Mouse (Mus musculus): ENCODE measurements around the gene Slc47a2. TPM values are rescaled to one million over a fixed set of nuclear protein-coding genes. Genes with fewer than 3 reads are reported as not detected.
A peak's percentile ranks its signal among the peaks of the same experiment; 100 is the strongest.

The Slc47a2 gene
- total RNA-seq, 2 experiments from 2014 or later = 0.43 to 0.51 TPM

- intact Hi-C loops (cut with DNase I) = no loop called here
- DNase-seq (ENCODE audit: extremely low spot score in 1 of 2, low spot score in 2 of 2) = no peak
Measured at GRCm38 (mm10) chr11:61297326-61297725, 45.3 kb downstream of the Slc47a2 start.

DNA sequence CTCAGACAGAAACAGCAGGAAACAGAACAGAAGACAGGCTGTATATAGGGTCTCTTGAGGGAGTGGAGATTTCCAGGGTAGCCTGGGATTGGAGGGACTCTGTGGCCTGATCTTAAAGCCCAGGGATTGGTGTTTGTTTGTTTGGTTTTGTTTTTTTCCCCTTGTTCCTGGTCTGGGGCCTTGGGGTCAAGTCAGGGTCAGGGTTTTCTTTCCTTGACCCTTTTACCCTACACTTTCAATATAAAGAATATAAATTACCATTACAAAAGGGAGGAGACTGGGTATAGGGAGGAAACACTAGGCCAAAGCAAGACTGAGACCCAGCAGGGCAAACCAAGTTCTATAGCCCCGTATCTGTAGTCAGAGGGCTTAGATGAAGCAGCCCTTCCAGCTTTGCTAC, 46.1 kb downstream of the Slc47a2 start:
- no peak for DNase-seq (ENCODE audit: extremely low spot score in 1 of 2, low spot score in 2 of 2)
- intact Hi-C loops (cut with DNase I) = no loop called here

- intact Hi-C loops (cut with DNase I) = no loop called here
- no peak for DNase-seq (ENCODE audit: extremely low spot score in 1 of 2, low spot score in 2 of 2)
Measured at GRCm38 (mm10) chr11:61295556-61295955, 47.1 kb downstream of the Slc47a2 start.

- intact Hi-C loops (cut with DNase I) = no loop called here
- DNase-seq (ENCODE audit: extremely low spot score in 1 of 2, low spot score in 2 of 2) = no peak
Measured at GRCm38 (mm10) chr11:61294431-61294830, 48.2 kb downstream of the Slc47a2 start.

- no peak for DNase-seq (ENCODE audit: extremely low spot score in 1 of 2, low spot score in 2 of 2)
- intact Hi-C loops (cut with DNase I) = no loop called here
Measured at GRCm38 (mm10) chr11:61293251-61293650, 49.4 kb downstream of the Slc47a2 start.

- DNase-seq (ENCODE audit: extremely low spot score in 1 of 2, low spot score in 2 of 2) = no peak
- intact Hi-C loops (cut with DNase I) = no loop called here
Measured at GRCm38 (mm10) chr11:61284323-61284722, 58.3 kb downstream of the Slc47a2 start.

DNA sequence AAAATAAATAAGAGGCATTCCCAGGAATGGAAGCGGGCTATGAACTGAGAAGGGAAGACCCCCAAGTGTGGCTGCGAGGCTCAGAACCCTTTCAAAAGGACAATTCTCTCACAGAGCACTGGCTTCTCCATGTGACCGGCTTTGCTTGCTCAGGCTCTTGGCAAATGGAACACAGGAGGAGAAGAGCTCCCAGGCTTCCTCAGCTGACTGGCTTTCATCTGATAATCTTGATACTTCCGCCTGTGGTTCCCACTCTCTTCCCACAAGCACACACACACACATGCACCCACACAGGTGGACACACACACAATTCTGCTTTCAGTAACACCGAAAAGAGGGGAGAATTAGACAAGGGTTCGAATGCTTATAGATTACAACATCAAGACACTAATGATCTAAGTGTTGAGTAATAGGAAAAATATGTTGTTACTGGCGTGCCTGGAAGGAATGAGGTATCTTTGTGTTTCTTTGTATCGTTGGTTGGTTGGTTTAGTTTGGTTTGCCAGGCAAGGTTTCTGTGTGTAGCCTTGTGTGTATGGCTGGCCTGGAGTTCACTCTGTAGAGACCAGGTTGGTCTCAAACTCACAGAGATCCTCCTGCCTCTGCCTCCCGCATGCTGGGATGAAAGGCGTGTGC, 59.1 kb downstream of the Slc47a2 start:
- no peak for DNase-seq (ENCODE audit: extremely low spot score in 1 of 2, low spot score in 2 of 2)
- intact Hi-C loops (cut with DNase I) = no loop called here

DNA sequence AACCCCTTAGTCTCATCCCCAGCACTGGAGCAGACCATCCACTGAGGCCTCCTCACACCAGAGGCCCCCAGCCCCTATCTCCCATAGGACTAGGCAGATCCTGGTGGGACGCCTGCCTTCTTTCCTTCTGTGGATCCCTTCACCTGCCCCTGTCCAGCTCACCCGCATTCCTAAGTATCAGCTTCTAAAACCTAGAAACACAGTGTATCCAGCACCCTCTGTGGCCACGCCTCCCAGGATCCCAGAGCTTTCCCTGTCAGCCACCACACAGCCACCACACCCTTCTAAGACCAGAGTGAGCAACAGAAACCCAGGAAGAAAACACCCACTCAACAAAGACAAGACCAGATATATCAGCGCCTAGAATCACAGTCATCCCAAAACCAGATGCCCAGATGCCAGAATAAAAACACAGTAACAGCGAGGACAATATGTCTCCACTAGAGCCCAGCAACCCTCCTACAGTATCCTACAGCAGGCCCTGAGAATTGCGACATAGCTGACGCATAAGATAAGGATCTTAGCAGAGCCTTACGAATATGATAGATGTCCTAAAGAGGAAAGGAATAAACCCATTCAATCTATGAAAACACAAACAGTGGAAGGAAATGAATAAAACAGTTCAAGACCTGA, 64.1 kb downstream of the Slc47a2 start:
- DNase-seq (ENCODE audit: extremely low spot score in 1 of 2, low spot score in 2 of 2) = no peak

GRCm38 (mm10) chr11:61277937-61278336, 64.7 kb downstream of the Slc47a2 start:
- intact Hi-C loops (cut with DNase I) = no loop called here
- DNase-seq (ENCODE audit: extremely low spot score in 1 of 2, low spot score in 2 of 2) = no peak

More for the DNA sequence above, 64.1 kb downstream of the Slc47a2 start:
- intact Hi-C loops (cut with DNase I) = no loop called here

DNA sequence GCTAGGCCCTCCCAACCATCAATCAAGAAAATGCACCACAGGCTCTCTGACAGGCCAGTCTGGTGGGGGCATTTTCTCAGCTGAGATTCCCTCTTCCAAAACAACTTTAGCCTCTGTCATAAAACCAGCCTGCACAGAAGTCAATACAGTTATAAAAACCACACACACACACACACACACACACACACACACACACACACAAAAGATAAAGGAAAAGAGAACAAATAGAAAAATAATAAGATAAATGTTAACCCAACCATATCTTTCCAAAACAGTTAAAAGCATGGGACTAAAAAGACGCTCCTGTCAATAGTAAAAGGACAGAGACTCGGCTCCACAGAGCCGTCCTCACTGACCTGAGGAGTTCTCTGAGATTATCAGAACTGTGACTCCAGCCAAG, 66.2 kb downstream of the Slc47a2 start:
- no peak for DNase-seq (ENCODE audit: extremely low spot score in 1 of 2, low spot score in 2 of 2)
- intact Hi-C loops (cut with DNase I) = no loop called here

DNA sequence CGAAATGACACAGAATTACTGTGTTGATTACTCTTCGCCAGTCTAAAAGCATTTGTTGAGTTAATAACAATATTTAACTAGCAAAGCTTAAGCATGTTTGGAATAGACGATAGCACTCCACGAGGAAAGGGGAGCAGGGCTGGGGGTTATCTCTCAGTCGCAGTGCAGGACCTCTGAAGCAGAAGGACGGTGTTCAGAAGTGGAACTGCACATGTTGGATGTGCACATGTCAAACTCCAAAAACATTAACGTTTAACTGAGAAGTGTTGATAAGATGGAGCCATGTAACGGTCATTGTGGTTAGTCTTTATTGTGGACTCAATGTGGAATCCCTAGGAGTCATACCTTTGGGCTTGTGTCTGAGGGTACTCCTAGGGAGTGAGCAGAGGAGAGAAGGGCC, 67.6 kb downstream of the Slc47a2 start:
- intact Hi-C loops (cut with DNase I) = no loop called here
- DNase-seq (ENCODE audit: extremely low spot score in 1 of 2, low spot score in 2 of 2) = no peak

DNA sequence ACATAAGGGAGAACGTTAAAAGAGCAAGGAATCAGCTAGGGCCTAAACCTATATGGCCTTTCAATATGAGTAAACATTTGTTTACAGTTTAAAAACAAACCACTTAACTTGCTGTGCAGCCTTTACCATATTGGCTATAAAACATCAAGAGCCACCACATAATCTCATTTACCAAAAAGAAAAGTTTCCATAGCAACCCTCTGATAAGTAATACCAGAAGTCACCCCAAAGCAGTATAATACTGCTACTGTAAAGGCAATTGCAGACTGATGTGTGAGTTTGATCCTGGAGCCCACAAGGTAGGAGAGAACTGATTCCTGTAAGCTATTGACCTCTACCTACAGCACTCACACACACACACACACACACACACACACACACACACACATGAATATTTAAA, 68.2 kb downstream of the Slc47a2 start:
- intact Hi-C loops (cut with DNase I) = no loop called here
- no peak for DNase-seq (ENCODE audit: extremely low spot score in 1 of 2, low spot score in 2 of 2)

- intact Hi-C loops (cut with DNase I) = no loop called here
- DNase-seq (ENCODE audit: extremely low spot score in 1 of 2, low spot score in 2 of 2) = no peak
Measured at GRCm38 (mm10) chr11:61273928-61274327, 68.7 kb downstream of the Slc47a2 start.

DNA sequence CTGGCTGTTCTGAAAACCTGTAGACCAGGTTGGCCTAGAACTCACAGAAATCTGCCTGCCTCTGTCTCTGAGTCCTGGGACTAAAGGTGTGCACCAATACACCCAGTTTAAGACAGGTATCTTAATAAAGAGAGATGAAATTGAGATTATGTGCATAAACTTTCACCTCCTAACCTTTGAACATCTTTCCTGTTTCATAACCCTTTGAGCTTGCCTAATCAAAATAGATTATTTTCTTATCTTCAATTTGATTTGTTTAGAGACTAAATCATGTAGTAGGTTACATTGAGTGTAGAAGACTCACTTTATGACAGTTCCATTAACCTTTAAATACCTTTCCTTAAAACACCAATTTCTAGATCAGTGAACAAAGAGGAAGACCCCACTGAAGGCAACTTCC, 71.0 kb downstream of the Slc47a2 start:
- DNase-seq (ENCODE audit: extremely low spot score in 1 of 2, low spot score in 2 of 2) = no peak

DNA sequence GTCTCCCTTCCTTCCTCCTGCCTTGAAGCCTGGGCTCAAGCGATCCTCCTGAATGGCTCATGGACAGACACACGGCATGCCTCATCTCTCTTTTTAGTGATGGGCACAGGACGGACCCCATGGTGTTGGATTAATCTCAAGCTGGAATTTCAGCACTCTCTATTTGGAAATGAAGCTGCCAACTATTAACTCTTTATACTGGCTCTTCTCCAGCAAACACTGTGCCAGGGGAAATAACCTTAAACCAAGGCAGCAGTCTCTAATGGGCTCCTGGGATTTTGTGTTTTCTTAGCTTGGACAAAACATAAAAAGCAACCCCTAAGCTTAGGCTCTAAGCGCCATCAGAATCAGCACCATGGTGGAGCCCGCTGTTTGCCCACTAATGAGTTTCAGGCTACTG, 72.3 kb downstream of the Slc47a2 start:
- intact Hi-C loops (cut with DNase I) = no loop called here
- DNase-seq (ENCODE audit: extremely low spot score in 1 of 2, low spot score in 2 of 2) = no peak

More for the DNA sequence above, 71.0 kb downstream of the Slc47a2 start:
- intact Hi-C loops (cut with DNase I) = no loop called here

GRCm38 (mm10) chr11:61268626-61269349, 73.9 kb downstream of the Slc47a2 start:
- intact Hi-C loops (cut with DNase I) = loop anchor here (5.0 kb wide), 1 partner anchor 139 kb away; no protein-coding TSS in a partner anchor
- DNase-seq (ENCODE audit: extremely low spot score in 1 of 2, low spot score in 2 of 2) = no peak

DNA sequence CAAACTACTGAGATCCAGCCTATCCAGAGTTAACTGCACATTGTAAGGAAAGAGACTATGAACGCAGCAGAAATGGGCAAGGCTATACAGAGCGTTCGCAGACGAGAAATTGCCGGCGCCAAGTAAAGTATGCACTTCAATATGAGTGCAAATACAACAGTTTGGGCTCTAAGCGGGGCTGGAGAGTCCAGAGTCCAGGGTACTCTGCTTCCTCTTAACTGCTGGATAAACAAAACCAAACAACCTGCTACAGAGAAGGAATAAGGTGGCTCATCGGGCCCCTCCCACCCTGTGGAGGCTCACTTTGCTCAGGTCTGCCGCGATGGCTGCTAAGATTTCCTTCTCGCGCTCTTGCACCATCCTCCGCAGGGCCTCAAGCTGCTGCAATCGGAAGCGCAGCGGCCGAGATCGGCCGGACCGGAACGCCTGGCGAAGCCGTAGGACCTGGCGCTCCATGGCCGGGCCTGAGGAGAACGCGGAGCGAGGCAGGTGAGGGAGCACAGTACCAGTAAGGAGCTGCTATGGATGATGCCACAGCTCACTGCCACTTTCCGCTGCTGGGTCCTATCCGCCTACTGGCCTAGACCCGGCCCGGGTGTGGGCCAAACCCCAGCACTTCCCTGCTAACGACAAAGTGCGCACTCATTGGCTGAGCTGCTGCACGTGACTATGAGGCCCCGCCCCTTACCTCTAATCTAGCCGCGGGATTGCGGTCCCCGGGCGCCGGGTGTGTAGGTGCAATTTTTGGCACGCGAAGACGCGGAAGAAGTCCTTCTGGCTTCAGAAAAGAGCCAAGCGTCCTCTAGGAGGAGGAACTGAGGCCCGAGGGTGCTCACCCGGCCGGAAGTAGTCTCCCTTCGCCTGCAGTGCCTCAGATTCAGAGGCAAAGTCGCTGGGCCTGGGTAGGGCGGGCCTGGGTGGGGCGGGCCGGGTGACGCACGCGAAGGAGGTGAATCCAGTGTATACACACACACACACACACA, 75.8 kb downstream of the Slc47a2 start, which contains the start of gene Aldh3a2:
Gene Aldh3a2 (minus strand): TSS at position 914 of the 983 bp plus-strand sequence.
- intact Hi-C loops (cut with DNase I) = loop anchor here (5.0 kb wide), 1 partner anchor 140 kb away; no protein-coding TSS in a partner anchor
- peak; percentile 89 to 95 for DNase-seq (ENCODE audit: extremely low spot score in 1 of 2, low spot score in 2 of 2)

DNA sequence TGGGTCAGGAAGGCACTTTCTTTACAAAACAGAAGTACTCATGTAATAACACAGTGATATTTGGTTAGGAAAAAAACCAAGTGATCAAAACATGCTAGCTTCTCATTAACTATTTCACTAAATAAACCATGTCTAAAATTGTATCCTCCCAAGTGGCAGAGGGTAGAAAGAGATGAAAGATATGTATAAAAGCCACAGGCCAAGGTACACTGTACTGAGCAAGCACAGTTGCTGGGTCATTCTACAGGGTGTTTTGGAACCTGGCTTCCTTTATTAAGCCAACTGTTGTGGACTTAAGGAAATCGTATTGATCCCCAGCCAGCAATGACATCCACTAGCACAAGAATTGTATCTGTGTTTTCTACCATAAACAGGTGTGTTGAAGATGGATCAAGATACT, 78.8 kb downstream of the Slc47a2 start:
- intact Hi-C loops (cut with DNase I) = no loop called here
- no peak for DNase-seq (ENCODE audit: extremely low spot score in 1 of 2, low spot score in 2 of 2)

- intact Hi-C loops (cut with DNase I) = no loop called here
- no peak for DNase-seq (ENCODE audit: extremely low spot score in 1 of 2, low spot score in 2 of 2)
Measured at GRCm38 (mm10) chr11:61262516-61262915, 80.1 kb downstream of the Slc47a2 start.
